Mouse (Mus musculus) heart, postnatal 0 days (tissue): ENCODE measurements at regions not wholly inside any gene's neighbourhood (a gene's known extent, or its start where the extent isn't known, plus 50 kb on each side); places are given as distances from the start of the nearest gene placed in this dataset.

Source experiments
- CTCF ChIP-seq: IDR thresholded peaks from 2 replicates; pipeline ENCODE4 v1.5.1; 2016; ENCODE audit warnings: antibody characterized with exemption, control low read depth, low read depth
- EP300 ChIP-seq: IDR thresholded peaks from 2 replicates; pipeline ENCODE4 v1.6.1; 2016; ENCODE audit warnings: antibody characterized with exemption, low read depth

GRCm38 (mm10) chr3:139867499-139867898 lies 662.0 kb downstream of the Stpg2 start:
- TF ChIP-seq CTCF (no peak), EP300 (no peak)
